Mouse (Mus musculus) hindbrain, embryonic 12.5 days (tissue): ENCODE data around the gene Mblac1. TPM values are rescaled to one million over a fixed set of nuclear protein-coding genes. Genes with fewer than 3 reads are reported as not detected.
"Not testable (repeated sequence)": the region's sequence is repeated elsewhere in the genome, so short reads cannot be mapped to it uniquely, and the experiment has no call there.

ENCODE experiments used
- ATAC-seq: fragments of 200-750 bp; cut with Nextera tagmentation; 2 replicates; pipeline ENCODE4 v1.8.0; 2017; ENCODE audit warnings: moderate TSS enrichment; ENCODE audit not compliant: low FRiP score
- H3K27ac ChIP-seq: fragments of 300-500 bp; sonication (generic); 2 replicates; pipeline ENCODE4 v1.5.1; 2016; ENCODE audit warnings: mild to moderate bottlenecking
- H3K27me3 ChIP-seq: fragments of 300-500 bp; sonication (generic); 2 replicates; pipeline ENCODE4 v1.6.1; 2016; ENCODE audit warnings: mild to moderate bottlenecking
- H3K36me3 ChIP-seq: fragments of 300-500 bp; sonication (generic); 2 replicates; pipeline ENCODE4 v1.6.1; 2016; ENCODE audit warnings: mild to moderate bottlenecking
- H3K4me1 ChIP-seq: fragments of 300-500 bp; sonication (generic); 2 replicates; pipeline ENCODE4 v1.6.1; 2016
- H3K4me2 ChIP-seq: fragments of 300-500 bp; sonication (generic); replicated peaks from 2 replicates; pipeline ENCODE4 v1.6.1; 2016; ENCODE audit warnings: mild to moderate bottlenecking
- H3K4me3 ChIP-seq: fragments of 300-500 bp; sonication (generic); 2 replicates; pipeline ENCODE4 v1.5.1; 2016; ENCODE audit warnings: mild to moderate bottlenecking
- H3K9ac ChIP-seq: fragments of 300-500 bp; sonication (generic); 2 replicates; pipeline ENCODE4 v1.6.1; 2016; ENCODE audit warnings: mild to moderate bottlenecking, moderate library complexity
- H3K9me3 ChIP-seq: fragments of 300-500 bp; sonication (generic); replicated peaks from 2 replicates; pipeline ENCODE4 v1.6.1; 2016; ENCODE audit warnings: mild to moderate bottlenecking
- WGBS: fragments of 180-500 bp; shearing (Covaris S2); methylation state at CpG from one replicate; pipeline ENCODE4 v1.1.7; 2016; 5-methylcytosine and 5-hydroxymethylcytosine counted together
- polyA plus RNA-seq: library from polyadenylated mRNA; unstranded; fragments of >200 nt; fragmentation: Nextera tagmentation; extraction: Ambion mirVana; gene quantifications from 2 replicates; pipeline ENCODE4 v1.2.1, GENCODE M21; 2016

The Mblac1 gene
- polyA plus RNA-seq, 1 experiment from 2014 or later = 10.9 TPM

- peak overlapping the region; percentile 74; the same call in 1 of the 2 replicates for H3K4me3 ChIP-seq
- WGBS = 80% methylated on average over 3 of the region's 3 CpGs
- H3K9ac ChIP-seq = no peak overlapping the region
- no peaks in the 10 kb centered on the region for H3K27me3 ChIP-seq
- peak overlapping the region; percentile 92 for H3K4me2 ChIP-seq
- H3K36me3 ChIP-seq = peaks cover 48% of the 10 kb centered on the region
- no peak for ATAC-seq
- H3K9me3 ChIP-seq = no peaks in the 10 kb centered on the region
- no peak overlapping the region for H3K27ac ChIP-seq
- H3K4me1 ChIP-seq = peaks cover 22% of the 10 kb centered on the region
Measured at GRCm38 (mm10) chr5:138173217-138173616, 20.9 kb upstream of the Mblac1 start.

GRCm38 (mm10) chr5:138186950-138187638 is 7.0 kb upstream of the Mblac1 start, which contains the start of the genes Taf6 and Cnpy4:
Gene Taf6, minus strand, starts transcription at chr5:138187451.
Gene Cnpy4, plus strand, starts transcription at chr5:138187485.
- peaks cover 19% of the 10 kb centered on the region for H3K4me1 ChIP-seq
- WGBS = under 1% methylated on average over 31 of the region's 31 CpGs
- peak; percentile 82 for ATAC-seq
- peak within 1 kb of the TSS; percentile 78 for H3K27ac ChIP-seq
- H3K4me3 ChIP-seq = peak within 1 kb of the TSS; percentile 72
- no peaks in the 10 kb centered on the region for H3K27me3 ChIP-seq
- peak within 1 kb of the TSS; percentile 63 for H3K4me2 ChIP-seq
- no peaks in the 10 kb centered on the region for H3K9me3 ChIP-seq
- peaks cover 46% of the 10 kb centered on the region for H3K36me3 ChIP-seq
- H3K9ac ChIP-seq = peak within 1 kb of the TSS; percentile 85

DNA sequence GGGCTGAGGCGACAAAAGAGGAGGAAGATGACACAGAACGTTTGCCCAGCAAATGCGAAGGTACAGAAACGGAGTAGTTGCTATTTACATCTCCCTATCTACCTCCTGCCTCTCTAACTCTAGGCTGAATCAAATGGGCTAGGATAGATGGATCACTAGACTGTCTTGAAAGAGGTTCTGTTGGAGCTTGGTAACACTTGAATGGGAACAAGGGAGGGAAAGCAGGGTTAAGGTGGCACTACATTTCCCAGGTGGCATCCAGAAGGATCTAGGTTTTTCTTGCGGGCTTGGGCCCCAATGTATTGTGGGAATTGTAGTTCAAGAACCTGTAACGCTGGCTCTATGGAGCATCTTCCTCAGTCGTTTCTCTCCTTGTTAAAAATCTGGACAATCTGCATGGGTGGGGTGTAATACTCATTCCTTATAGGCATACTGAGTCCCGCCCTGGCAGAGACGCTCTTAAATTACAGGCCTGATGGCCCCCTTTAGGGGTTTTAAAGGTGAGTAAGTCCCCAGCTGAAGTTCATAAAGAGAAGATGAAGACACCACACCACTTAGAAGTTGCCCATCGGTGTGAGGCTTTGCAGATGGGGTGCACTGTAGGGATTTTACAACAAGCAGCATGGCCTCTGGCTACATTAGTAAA is 6.3 kb upstream of the Mblac1 start:
- Histone ChIP-seq H3K27me3 (no peaks in the 10 kb centered on the region), H3K4me1 (peaks cover 19% of the 10 kb centered on the region), H3K9ac (peak overlapping the region; percentile 85), H3K4me2 (peak overlapping the region; percentile 63), H3K4me3 (peak overlapping the region; percentile 72), H3K36me3 (peaks cover 45% of the 10 kb centered on the region), H3K27ac (peak overlapping the region; percentile 69), H3K9me3 (no peaks in the 10 kb centered on the region)
- peak; percentile 86 for ATAC-seq
- under 1% methylated on average over 10 of the region's 10 CpGs for WGBS

GRCm38 (mm10) chr5:138194755-138195345 is 736 bp downstream of the Mblac1 start:
- Histone ChIP-seq H3K27me3 (no peaks in the 10 kb centered on the region), H3K9ac (peak overlapping the region; percentile 93), H3K4me2 (peak overlapping the region; percentile 96), H3K9me3 (no peaks in the 10 kb centered on the region), H3K4me1 (peaks cover 10% of the 10 kb centered on the region), H3K36me3 (peaks cover 32% of the 10 kb centered on the region), H3K27ac (peak overlapping the region; percentile 91), H3K4me3 (peak overlapping the region; percentile 74)
- ATAC-seq = peak; percentile 75
- WGBS = 2% methylated on average over 29 of the region's 29 CpGs

DNA sequence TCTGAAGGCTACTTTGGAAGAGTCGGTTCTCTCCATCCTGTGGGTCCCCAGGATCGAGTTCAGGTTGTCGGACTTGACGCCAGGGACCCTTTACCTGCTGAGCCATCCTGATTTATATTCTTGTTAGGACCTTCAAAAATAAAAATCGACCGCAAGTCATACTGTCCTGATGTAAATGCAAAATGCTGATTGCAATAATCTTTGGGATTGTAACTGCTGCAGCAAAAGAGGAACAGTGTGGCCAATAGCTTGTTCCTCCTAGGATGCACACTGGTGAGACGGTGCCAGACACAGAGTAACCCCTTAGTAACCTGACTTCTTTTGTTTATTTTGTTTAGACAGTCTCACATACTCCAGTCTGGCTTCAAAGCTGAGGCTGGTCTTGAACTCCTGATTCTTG is 1.3 kb downstream of the Mblac1 start:
- Histone ChIP-seq H3K4me3 (peak overlapping the region; percentile 74; the same call in 1 of the 2 replicates), H3K4me2 (peak overlapping the region; percentile 96), H3K9me3 (no peaks in the 10 kb centered on the region), H3K36me3 (peaks cover 27% of the 10 kb centered on the region), H3K27ac (no peak overlapping the region), H3K9ac (no peak overlapping the region), H3K4me1 (peaks cover 10% of the 10 kb centered on the region), H3K27me3 (no peaks in the 10 kb centered on the region)
- WGBS = 75% methylated on average over 7 of the region's 7 CpGs
- ATAC-seq = no peak

DNA sequence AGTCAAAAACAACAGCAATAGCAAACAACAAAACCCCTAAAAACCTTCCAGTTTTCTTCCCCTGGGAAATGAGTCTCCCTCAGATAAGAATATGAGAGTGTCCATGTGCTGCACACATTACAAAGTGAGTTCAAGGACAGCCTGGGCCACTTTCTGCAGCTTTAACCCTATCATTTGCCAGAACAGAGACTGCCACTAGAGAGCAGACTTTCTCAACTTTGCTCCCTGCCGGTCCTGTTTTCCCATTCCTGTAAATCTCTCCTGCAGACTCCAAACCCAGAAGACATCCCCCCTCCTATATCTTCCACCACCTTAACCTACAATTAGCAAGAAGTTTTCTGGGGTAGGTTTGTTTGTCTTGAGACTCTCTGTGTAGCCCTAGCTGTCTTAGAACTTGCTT is 5.5 kb downstream of the Mblac1 start:
- no peak overlapping the region for H3K4me2 ChIP-seq
- no peaks in the 10 kb centered on the region for H3K36me3 ChIP-seq
- H3K9me3 ChIP-seq = 0 out of 2 replicates have a peak, but pooled peaks cover 4% of the 10 kb centered on the region
- H3K27ac ChIP-seq = no peak overlapping the region
- no peak overlapping the region for H3K4me3 ChIP-seq
- no peak for ATAC-seq
- 6% methylated on average over 1 of the region's 1 CpGs for WGBS
- H3K4me1 ChIP-seq = peaks cover 6% of the 10 kb centered on the region
- no peaks in the 10 kb centered on the region for H3K27me3 ChIP-seq
- H3K9ac ChIP-seq = no peak overlapping the region

DNA sequence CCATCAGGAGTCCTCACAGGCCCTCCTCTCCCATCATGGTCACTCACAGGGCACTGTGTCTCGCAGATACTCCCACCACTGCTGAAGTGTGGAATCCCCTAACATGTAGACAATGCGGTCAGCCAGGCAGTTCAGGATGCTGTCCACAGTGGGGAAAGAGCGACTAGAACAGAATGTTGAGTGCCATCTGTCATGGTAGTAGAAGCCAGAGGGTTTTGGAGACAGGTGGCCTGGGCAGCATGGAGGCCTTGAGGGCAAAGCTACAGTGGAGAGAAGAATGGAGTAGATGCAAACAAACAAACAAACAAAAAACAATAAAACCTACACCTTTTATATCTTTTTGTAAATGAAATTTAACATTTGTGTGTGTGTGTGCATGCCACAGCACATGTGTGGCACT is 8.0 kb downstream of the Mblac1 start:
- Histone ChIP-seq H3K36me3 (no peaks in the 10 kb centered on the region), H3K9me3 (peaks cover 5% of the 10 kb centered on the region; the same call in 1 of the 2 replicates), H3K9ac (no peak overlapping the region), H3K4me1 (no peaks in the 10 kb centered on the region), H3K27ac (no peak overlapping the region), H3K27me3 (no peaks in the 10 kb centered on the region), H3K4me2 (no peak overlapping the region), H3K4me3 (no peak overlapping the region)
- WGBS = 85% methylated on average over 3 of the region's 3 CpGs
- ATAC-seq = no peak

DNA sequence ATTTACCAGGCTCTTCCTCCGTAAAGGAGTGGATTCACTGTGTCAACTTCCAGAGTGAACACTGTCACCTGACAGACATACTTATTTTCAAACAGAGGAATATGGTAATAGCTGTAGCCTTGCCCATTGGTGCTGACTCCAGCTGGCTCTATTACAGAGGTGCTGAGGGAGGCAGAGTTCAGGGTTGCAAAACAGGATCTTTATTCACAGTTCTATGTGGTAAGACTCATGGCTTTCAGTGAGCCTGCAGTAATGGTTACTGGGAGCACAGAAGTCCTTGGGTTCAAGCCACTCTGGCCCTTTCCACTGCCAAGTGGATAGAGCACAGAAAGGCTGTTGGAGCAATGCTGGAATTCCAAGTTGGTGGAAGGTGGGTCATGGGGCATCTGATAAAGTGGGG is 13.1 kb downstream of the Mblac1 start:
- Histone ChIP-seq H3K9me3 (peaks cover 5% of the 10 kb centered on the region; the same call in 1 of the 2 replicates), H3K9ac (no peak overlapping the region), H3K4me1 (no peaks in the 10 kb centered on the region), H3K36me3 (no peaks in the 10 kb centered on the region), H3K27me3 (no peaks in the 10 kb centered on the region), H3K4me2 (no peak overlapping the region), H3K4me3 (no peak overlapping the region), H3K27ac (no peak overlapping the region)
- WGBS = 90% methylated on average over 1 of the region's 1 CpGs
- ATAC-seq = no peak

DNA sequence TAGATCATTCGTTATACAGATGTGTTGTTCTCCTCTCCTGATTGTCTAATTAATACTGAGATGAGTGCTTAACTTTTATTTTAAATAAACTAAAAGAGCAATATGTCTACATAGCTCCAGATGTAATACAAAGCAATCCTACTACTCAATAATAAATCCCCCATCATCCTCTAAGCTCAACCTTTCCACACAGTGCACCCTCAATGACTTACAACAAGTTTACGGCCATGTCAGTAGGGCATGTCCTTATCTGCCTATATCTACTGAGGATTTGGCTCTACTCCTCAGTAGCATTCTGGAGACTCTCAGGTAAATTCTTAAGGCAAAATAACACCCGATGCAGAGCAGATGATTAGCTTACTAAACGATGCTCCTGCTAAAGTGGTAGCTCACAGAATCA is 13.8 kb downstream of the Mblac1 start:
- Histone ChIP-seq H3K27me3 (no peaks in the 10 kb centered on the region), H3K4me2 (no peak overlapping the region), H3K36me3 (no peaks in the 10 kb centered on the region), H3K27ac (no peak overlapping the region), H3K4me1 (no peaks in the 10 kb centered on the region), H3K9me3 (peaks cover 5% of the 10 kb centered on the region; the same call in 1 of the 2 replicates), H3K9ac (no peak overlapping the region), H3K4me3 (no peak overlapping the region)
- 84% methylated on average over 4 of the region's 4 CpGs for WGBS
- ATAC-seq = no peak

- peaks cover 10% of the 10 kb centered on the region; the same call in 1 of the 2 replicates for H3K9me3 ChIP-seq
- not testable (repeated sequence) for H3K27me3 ChIP-seq, H3K4me3 ChIP-seq, H3K36me3 ChIP-seq, H3K4me2 ChIP-seq, H3K9ac ChIP-seq, ATAC-seq, H3K27ac ChIP-seq, H3K4me1 ChIP-seq
- WGBS = 94% methylated on average over 13 of the region's 13 CpGs
Measured at GRCm38 (mm10) chr5:138216632-138217031, 22.5 kb downstream of the Mblac1 start.

- Histone ChIP-seq H3K4me2 (no peak overlapping the region), H3K9me3 (peaks cover 10% of the 10 kb centered on the region; the same call in 1 of the 2 replicates), H3K27ac (no peak overlapping the region), H3K4me1 (no peaks in the 10 kb centered on the region), H3K9ac (no peak overlapping the region), H3K27me3 (no peaks in the 10 kb centered on the region), H3K4me3 (no peak overlapping the region), H3K36me3 (no peaks in the 10 kb centered on the region)
- no peak for ATAC-seq
- WGBS = 67% methylated on average over 2 of the region's 2 CpGs
Measured at GRCm38 (mm10) chr5:138219864-138220263, 25.8 kb downstream of the Mblac1 start.

GRCm38 (mm10) chr5:138222111-138222510 is 28.0 kb downstream of the Mblac1 start:
- 25% methylated on average over 4 of the region's 4 CpGs for WGBS
- ATAC-seq = no peak
- no peaks in the 10 kb centered on the region for H3K36me3 ChIP-seq

More at GRCm38 (mm10) chr5:138222111-138222510, 28.0 kb downstream of the Mblac1 start:
- H3K9me3 ChIP-seq = peaks cover 5% of the 10 kb centered on the region; the same call in 1 of the 2 replicates
- no peak overlapping the region for H3K9ac ChIP-seq
- H3K27me3 ChIP-seq = no peaks in the 10 kb centered on the region
- H3K4me2 ChIP-seq = no peak overlapping the region
- H3K4me1 ChIP-seq = no peaks in the 10 kb centered on the region
- H3K4me3 ChIP-seq = no peak overlapping the region
- no peak overlapping the region for H3K27ac ChIP-seq
